Mouse (Mus musculus): ENCODE measurements at regions not wholly inside any gene's neighbourhood (a gene's known extent, or its start where the extent isn't known, plus 50 kb on each side); places are given as distances from the start of the nearest gene placed in this dataset.

GRCm38 (mm10) chr3:21512081-21512480 lies 564.4 kb upstream of the Tbl1xr1 start:
- H3K9me3 ChIP-seq (replicated peaks; ENCODE audit: control insufficient read depth, low read length), result no peaks in the 10 kb centered on the region; the same call in 1 of the 2 replicates
- no peaks in the 10 kb centered on the region for H3K36me3 ChIP-seq (ENCODE audit: control insufficient read depth, insufficient read depth)
- H3K27me3 ChIP-seq (ENCODE audit: control insufficient read depth, insufficient read depth, low read depth, low read length), result no peaks in the 10 kb centered on the region
- no peaks in the 10 kb centered on the region for H3K4me1 ChIP-seq (ENCODE audit: control insufficient read depth, low read depth, low read length)
- 41% methylated on average over 4 of the region's 4 CpGs for WGBS (ENCODE audit: insufficient replicate concordance)
- H3K9ac ChIP-seq (ENCODE audit: low read depth, low read length), result no peak overlapping the region
- H3K4me2 ChIP-seq (ENCODE audit: low read depth, low read length), result no peak overlapping the region
- H3K4me3 ChIP-seq (ENCODE audit: low read depth, low read length), result no peak overlapping the region
- H3K27ac ChIP-seq (ENCODE audit: low read length), result no peak overlapping the region
- ATAC-seq (ENCODE audit: low read depth), result no peak

GRCm38 (mm10) chr3:21524426-21524937 lies 552.0 kb upstream of the Tbl1xr1 start:
- Histone ChIP-seq H3K27me3 (ENCODE audit: control insufficient read depth, insufficient read depth, low read depth, low read length) (no peaks in the 10 kb centered on the region), H3K4me1 (ENCODE audit: control insufficient read depth, low read depth, low read length) (no peaks in the 10 kb centered on the region), H3K9ac (ENCODE audit: low read depth, low read length) (no peak overlapping the region), H3K9me3 (replicated peaks; ENCODE audit: control insufficient read depth, low read length) (no peaks in the 10 kb centered on the region), H3K27ac (ENCODE audit: low read length) (no peak overlapping the region), H3K36me3 (ENCODE audit: control insufficient read depth, insufficient read depth) (no peaks in the 10 kb centered on the region), H3K4me3 (ENCODE audit: low read depth, low read length) (no peak overlapping the region), H3K4me2 (ENCODE audit: low read depth, low read length) (no peak overlapping the region)
- ATAC-seq (ENCODE audit: low read depth), result no peak
- WGBS (ENCODE audit: insufficient replicate concordance), result 48% methylated on average over 1 of the region's 1 CpGs

- no peak overlapping the region for H3K4me3 ChIP-seq (ENCODE audit: low read depth, low read length)
- no peaks in the 10 kb centered on the region for H3K27me3 ChIP-seq (ENCODE audit: control insufficient read depth, insufficient read depth, low read depth, low read length)
- no peak overlapping the region for H3K27ac ChIP-seq (ENCODE audit: low read length)
- no peak overlapping the region for H3K4me2 ChIP-seq (ENCODE audit: low read depth, low read length)
- WGBS (ENCODE audit: insufficient replicate concordance), result 24% methylated on average over 5 of the region's 5 CpGs
- H3K36me3 ChIP-seq (ENCODE audit: control insufficient read depth, insufficient read depth), result no peaks in the 10 kb centered on the region
- H3K9me3 ChIP-seq (replicated peaks; ENCODE audit: control insufficient read depth, low read length), result no peaks in the 10 kb centered on the region
- H3K4me1 ChIP-seq (ENCODE audit: control insufficient read depth, low read depth, low read length), result no peaks in the 10 kb centered on the region
- H3K9ac ChIP-seq (ENCODE audit: low read depth, low read length), result no peak overlapping the region
- ATAC-seq (ENCODE audit: low read depth), result no peak
These were observed 545.6 kb upstream of the Tbl1xr1 start for GRCm38 (mm10) chr3:21530862-21531261.

GRCm38 (mm10) chr3:21539138-21539537 lies 537.3 kb upstream of the Tbl1xr1 start:
- no peaks in the 10 kb centered on the region for H3K27me3 ChIP-seq (ENCODE audit: control insufficient read depth, insufficient read depth, low read depth, low read length)
- H3K27ac ChIP-seq (ENCODE audit: low read length), result no peak overlapping the region
- H3K9me3 ChIP-seq (replicated peaks; ENCODE audit: control insufficient read depth, low read length), result no peaks in the 10 kb centered on the region
- no peak overlapping the region for H3K4me3 ChIP-seq (ENCODE audit: low read depth, low read length)
- no peaks in the 10 kb centered on the region for H3K36me3 ChIP-seq (ENCODE audit: control insufficient read depth, insufficient read depth)
- ATAC-seq (ENCODE audit: low read depth), result no peak
- H3K4me2 ChIP-seq (ENCODE audit: low read depth, low read length), result no peak overlapping the region
- 59% methylated on average over 2 of the region's 2 CpGs for WGBS (ENCODE audit: insufficient replicate concordance)
- no peak overlapping the region for H3K9ac ChIP-seq (ENCODE audit: low read depth, low read length)
- no peaks in the 10 kb centered on the region for H3K4me1 ChIP-seq (ENCODE audit: control insufficient read depth, low read depth, low read length)

- no peaks in the 10 kb centered on the region for H3K9me3 ChIP-seq (replicated peaks; ENCODE audit: control insufficient read depth, low read length)
- no peak overlapping the region for H3K4me3 ChIP-seq (ENCODE audit: low read depth, low read length)
- no peaks in the 10 kb centered on the region for H3K36me3 ChIP-seq (ENCODE audit: control insufficient read depth, insufficient read depth)
- H3K27ac ChIP-seq (ENCODE audit: low read length), result no peak overlapping the region
- no peaks in the 10 kb centered on the region for H3K27me3 ChIP-seq (ENCODE audit: control insufficient read depth, insufficient read depth, low read depth, low read length)
- no peaks in the 10 kb centered on the region for H3K4me1 ChIP-seq (ENCODE audit: control insufficient read depth, low read depth, low read length)
- 48% methylated on average over 2 of the region's 2 CpGs for WGBS (ENCODE audit: insufficient replicate concordance)
- H3K4me2 ChIP-seq (ENCODE audit: low read depth, low read length), result no peak overlapping the region
- H3K9ac ChIP-seq (ENCODE audit: low read depth, low read length), result no peak overlapping the region
- no peak for ATAC-seq (ENCODE audit: low read depth)
These were observed 532.0 kb upstream of the Tbl1xr1 start for GRCm38 (mm10) chr3:21544456-21544855.

GRCm38 (mm10) chr3:21545156-21545893 lies 531.1 kb upstream of the Tbl1xr1 start:
- Histone ChIP-seq H3K4me2 (ENCODE audit: low read depth, low read length) (no peak overlapping the region), H3K36me3 (ENCODE audit: control insufficient read depth, insufficient read depth) (no peaks in the 10 kb centered on the region), H3K27ac (ENCODE audit: low read length) (no peak overlapping the region), H3K4me1 (ENCODE audit: control insufficient read depth, low read depth, low read length) (no peaks in the 10 kb centered on the region), H3K27me3 (ENCODE audit: control insufficient read depth, insufficient read depth, low read depth, low read length) (no peaks in the 10 kb centered on the region), H3K4me3 (ENCODE audit: low read depth, low read length) (no peak overlapping the region), H3K9ac (ENCODE audit: low read depth, low read length) (no peak overlapping the region), H3K9me3 (replicated peaks; ENCODE audit: control insufficient read depth, low read length) (no peaks in the 10 kb centered on the region)
- WGBS (ENCODE audit: insufficient replicate concordance), result 54% methylated on average over 5 of the region's 5 CpGs
- ATAC-seq (ENCODE audit: low read depth), result no peak

GRCm38 (mm10) chr3:21546411-21546810 lies 530.0 kb upstream of the Tbl1xr1 start:
- ATAC-seq (ENCODE audit: low read depth), result no peak
- H3K4me2 ChIP-seq (ENCODE audit: low read depth, low read length), result no peak overlapping the region
- no peaks in the 10 kb centered on the region for H3K4me1 ChIP-seq (ENCODE audit: control insufficient read depth, low read depth, low read length)
- no peaks in the 10 kb centered on the region for H3K36me3 ChIP-seq (ENCODE audit: control insufficient read depth, insufficient read depth)
- H3K27ac ChIP-seq (ENCODE audit: low read length), result no peak overlapping the region
- no peaks in the 10 kb centered on the region for H3K9me3 ChIP-seq (replicated peaks; ENCODE audit: control insufficient read depth, low read length)
- no peaks in the 10 kb centered on the region for H3K27me3 ChIP-seq (ENCODE audit: control insufficient read depth, insufficient read depth, low read depth, low read length)
- H3K9ac ChIP-seq (ENCODE audit: low read depth, low read length), result no peak overlapping the region
- WGBS (ENCODE audit: insufficient replicate concordance), result 58% methylated on average over 2 of the region's 2 CpGs
- no peak overlapping the region for H3K4me3 ChIP-seq (ENCODE audit: low read depth, low read length)

GRCm38 (mm10) chr3:21549671-21550070 lies 526.8 kb upstream of the Tbl1xr1 start:
- 33% methylated on average over 4 of the region's 4 CpGs for WGBS (ENCODE audit: insufficient replicate concordance)
- no peaks in the 10 kb centered on the region for H3K9me3 ChIP-seq (replicated peaks; ENCODE audit: control insufficient read depth, low read length)

GRCm38 (mm10) chr3:21553159-21553758 lies 523.2 kb upstream of the Tbl1xr1 start:
- H3K9ac ChIP-seq (ENCODE audit: low read depth, low read length), result no peak overlapping the region
- WGBS (ENCODE audit: insufficient replicate concordance), result 54% methylated on average over 3 of the region's 3 CpGs
- H3K4me3 ChIP-seq (ENCODE audit: low read depth, low read length), result no peak overlapping the region
- no peak overlapping the region for H3K27ac ChIP-seq (ENCODE audit: low read length)
- no peaks in the 10 kb centered on the region for H3K36me3 ChIP-seq (ENCODE audit: control insufficient read depth, insufficient read depth)
- H3K4me2 ChIP-seq (ENCODE audit: low read depth, low read length), result no peak overlapping the region
- no peak for ATAC-seq (ENCODE audit: low read depth)
- H3K4me1 ChIP-seq (ENCODE audit: control insufficient read depth, low read depth, low read length), result no peaks in the 10 kb centered on the region
- no peaks in the 10 kb centered on the region for H3K27me3 ChIP-seq (ENCODE audit: control insufficient read depth, insufficient read depth, low read depth, low read length)
- no peaks in the 10 kb centered on the region for H3K9me3 ChIP-seq (replicated peaks; ENCODE audit: control insufficient read depth, low read length)

More at GRCm38 (mm10) chr3:21549671-21550070, 526.8 kb upstream of the Tbl1xr1 start:
- Histone ChIP-seq H3K9ac (ENCODE audit: low read depth, low read length) (no peak overlapping the region), H3K27ac (ENCODE audit: low read length) (no peak overlapping the region), H3K4me1 (ENCODE audit: control insufficient read depth, low read depth, low read length) (no peaks in the 10 kb centered on the region), H3K36me3 (ENCODE audit: control insufficient read depth, insufficient read depth) (no peaks in the 10 kb centered on the region), H3K4me3 (ENCODE audit: low read depth, low read length) (no peak overlapping the region), H3K27me3 (ENCODE audit: control insufficient read depth, insufficient read depth, low read depth, low read length) (no peaks in the 10 kb centered on the region), H3K4me2 (ENCODE audit: low read depth, low read length) (no peak overlapping the region)
- no peak for ATAC-seq (ENCODE audit: low read depth)

All from liver, embryonic 16.5 days (tissue).